Mouse (Mus musculus) inflammation-experienced regulatory T-cells (primary cell): Measurements from ENCODE around the gene Tox2. TPM values are rescaled to one million over a fixed set of nuclear protein-coding genes. Genes with fewer than 3 reads are reported as not detected.

Source experiments
- polyA plus RNA-seq, 2 experiments: library from polyadenylated mRNA; unstranded; fragments of 100-300 nt; shearing (Covaris generic); gene quantifications; one replicate each; pipeline ENCODE4 v1.2.1; 2017

Tox2 gene
- polyA plus RNA-seq = 10 to 100 TPM in 1 of 2 experiments, 1 to 10 TPM in 1; 2.6 to 47.8 TPM

DNA sequence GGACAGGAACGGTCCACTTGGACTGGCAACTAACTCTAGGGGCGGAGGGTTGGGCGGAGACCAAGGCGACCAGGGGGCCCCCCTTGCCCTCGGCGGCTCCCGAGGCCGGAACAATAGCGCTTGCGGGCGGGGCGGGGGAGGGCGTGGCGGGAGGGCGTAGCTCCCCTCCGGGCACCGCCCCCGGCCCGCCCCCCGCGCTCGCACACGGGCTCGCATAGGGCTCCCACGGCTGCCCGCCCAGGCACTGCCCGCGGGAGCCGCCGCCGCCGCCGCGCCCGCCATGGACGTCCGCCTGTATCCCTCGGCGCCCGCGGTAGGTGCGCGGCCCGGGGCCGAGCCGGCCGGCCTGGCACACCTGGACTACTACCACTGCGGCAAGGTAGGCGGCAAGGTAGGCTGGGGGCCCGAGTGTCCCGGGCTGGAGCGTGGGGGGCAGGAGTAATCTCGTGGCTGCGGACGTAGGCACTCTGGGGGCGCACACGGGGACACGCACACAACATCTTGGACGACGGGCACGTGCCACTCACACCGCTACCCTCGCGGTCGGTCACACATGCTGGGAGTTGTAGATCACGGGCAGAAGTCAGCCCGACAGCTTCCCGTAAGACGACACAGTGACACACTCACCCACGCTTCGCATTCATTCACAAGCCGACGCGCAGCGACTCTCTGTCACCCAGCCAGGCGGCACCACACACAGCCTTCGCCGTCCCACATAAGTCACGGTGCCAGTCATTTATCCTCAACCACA, at the start of gene Tox2:
Gene Tox2, plus strand, starts transcription at position 242 of the 751 bp plus-strand sequence.

Other genes starting within 250 kb of the Tox2 start
- gene Sgk2, start 215.8 kb upstream of the Tox2 start, polyA plus RNA-seq = 1 to 10 TPM in 1 of 2 experiments, not detected in 1; 1.1 TPM
- 10 to 100 TPM; 49.3 to 54.5 TPM for gene Ift52, start 185.8 kb upstream of the Tox2 start, polyA plus RNA-seq
- 1 to 10 TPM; 3.2 to 6.0 TPM for gene Mybl2, start 148.4 kb upstream of the Tox2 start, polyA plus RNA-seq
- gene Gtsf1l, start 115.3 kb upstream of the Tox2 start, polyA plus RNA-seq = not detected
- not detected for gene Jph2, start 194.9 kb downstream of the Tox2 start, polyA plus RNA-seq
- gene Oser1, start 221.6 kb downstream of the Tox2 start, polyA plus RNA-seq = 100 to 1,000 TPM in 1 of 2 experiments, 10 to 100 TPM in 1; 80.9 to 105 TPM
- under 1 TPM; 0.18 to 0.75 TPM for gene Gdap1l1, start 235.4 kb downstream of the Tox2 start, polyA plus RNA-seq